Mouse (Mus musculus): ENCODE measurements at regions not wholly inside any gene's neighbourhood (a gene's known extent, or its start where the extent isn't known, plus 50 kb on each side); places are given as distances from the start of the nearest gene placed in this dataset.
"Not testable (repeated sequence)": the region's sequence is repeated elsewhere in the genome, so short reads cannot be mapped to it uniquely, and the experiment has no call there.

DNA sequence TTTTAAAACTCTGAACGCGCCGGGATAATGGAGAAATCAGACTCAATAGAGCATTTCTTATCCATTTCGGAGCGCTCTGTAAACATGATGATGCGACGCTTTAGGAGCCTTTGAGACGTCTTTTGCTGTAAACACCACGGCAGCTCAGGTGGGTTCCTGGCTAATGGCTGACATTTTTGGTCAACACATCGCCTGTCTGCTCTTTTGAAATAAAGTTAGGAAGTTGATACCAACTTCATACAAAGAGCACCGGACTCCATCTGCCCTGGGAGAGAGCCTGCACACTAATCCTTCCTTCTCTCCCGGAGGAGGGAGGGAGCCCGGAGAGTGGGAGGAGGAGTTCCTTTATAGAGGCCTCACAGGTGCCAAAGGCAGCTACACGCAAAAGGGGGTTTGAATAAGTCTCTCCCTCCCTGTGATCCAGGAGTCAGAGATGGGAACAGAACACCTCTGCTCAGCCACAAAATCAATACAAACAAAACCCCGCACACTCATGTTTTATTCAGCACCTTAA, 63.8 kb upstream of the Srsf6 start:
- DNase-seq (ENCODE audit: low read depth, low spot score) = no peak

- no peak for DNase-seq (ENCODE audit: low read depth, low spot score)
These were observed 64.6 kb upstream of the Srsf6 start for GRCm38 (mm10) chr2:162866613-162867314.

- no peak for DNase-seq (ENCODE audit: low read depth, low spot score)
These were observed 66.8 kb upstream of the Srsf6 start for GRCm38 (mm10) chr2:162864571-162864970.

DNA sequence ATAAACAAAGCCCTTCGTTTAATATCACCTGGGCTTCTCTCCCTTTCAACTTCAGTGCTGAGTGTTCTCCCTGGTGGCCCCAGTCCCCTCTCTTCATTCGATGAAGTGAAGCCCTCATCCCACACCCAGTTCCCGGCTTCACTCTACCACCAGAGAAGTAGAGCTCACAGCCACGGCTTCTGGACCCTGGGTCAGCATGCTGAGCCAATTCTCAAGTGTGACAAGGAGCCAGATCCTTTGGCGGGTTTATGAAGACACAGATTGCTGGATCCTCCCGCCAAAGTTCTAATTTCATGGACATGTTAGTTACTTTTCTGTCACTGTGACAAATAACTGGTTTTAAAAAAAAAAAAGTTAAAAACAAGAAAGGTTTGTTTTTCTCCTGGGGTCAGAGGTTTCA, 76.7 kb upstream of the Srsf6 start:
- DNase-seq (ENCODE audit: low read depth, low spot score) = no peak

DNA sequence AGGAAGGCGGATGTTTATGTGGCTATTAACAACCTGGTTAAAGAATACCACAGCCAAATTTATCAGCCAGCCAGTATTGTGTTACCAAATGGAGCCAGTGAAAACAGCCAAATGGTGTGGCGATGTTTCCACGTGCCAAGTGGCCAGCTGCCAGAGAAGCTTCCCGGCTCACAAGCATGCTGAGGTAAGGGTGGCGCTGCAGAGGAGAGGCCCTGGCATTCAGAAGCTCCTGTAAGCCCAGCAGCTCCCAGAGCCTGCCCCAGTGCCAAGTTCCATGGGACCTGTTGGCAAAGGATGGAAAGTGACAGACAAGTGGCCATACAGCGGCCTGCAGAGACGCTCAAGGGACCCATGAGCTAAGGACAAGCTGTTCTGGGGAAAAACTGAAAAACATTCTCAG, 77.8 kb upstream of the Srsf6 start:
- DNase-seq (ENCODE audit: low read depth, low spot score) = no peak

GRCm38 (mm10) chr2:162841761-162842160, 89.6 kb upstream of the Srsf6 start:
- not testable (repeated sequence) for DNase-seq (ENCODE audit: low read depth, low spot score)

- DNase-seq (ENCODE audit: low read depth, low spot score) = no peak
These were observed 93.6 kb upstream of the Srsf6 start for GRCm38 (mm10) chr2:162837776-162838175.

DNA sequence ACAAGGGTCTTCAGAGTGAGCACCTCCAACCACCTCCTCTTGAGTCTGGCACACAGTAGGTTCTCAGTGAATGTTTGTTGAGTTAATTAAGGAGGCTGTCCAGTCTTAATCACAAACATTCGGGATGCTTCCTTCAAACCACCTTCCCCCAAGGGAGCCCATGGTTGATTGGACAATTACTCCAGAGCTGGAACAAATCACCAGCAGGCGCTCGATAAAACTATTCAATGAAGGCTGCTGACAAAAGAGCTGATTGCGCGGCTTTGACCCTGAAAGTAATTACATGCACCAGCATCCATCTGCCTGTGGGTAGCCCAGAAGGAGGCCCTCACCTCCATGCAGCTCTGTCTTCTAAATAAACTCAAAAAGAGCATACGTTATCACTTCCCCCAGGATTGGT, 97.6 kb upstream of the Srsf6 start:
- no peak for DNase-seq (ENCODE audit: low read depth, low spot score)

- DNase-seq (ENCODE audit: low read depth, low spot score) = no peak
These were observed 112.5 kb upstream of the Srsf6 start for GRCm38 (mm10) chr2:162818787-162819186.

- DNase-seq (ENCODE audit: low read depth, low spot score) = peak; percentile 59
These were observed 117.1 kb upstream of the Srsf6 start for GRCm38 (mm10) chr2:162814205-162814604.

DNA sequence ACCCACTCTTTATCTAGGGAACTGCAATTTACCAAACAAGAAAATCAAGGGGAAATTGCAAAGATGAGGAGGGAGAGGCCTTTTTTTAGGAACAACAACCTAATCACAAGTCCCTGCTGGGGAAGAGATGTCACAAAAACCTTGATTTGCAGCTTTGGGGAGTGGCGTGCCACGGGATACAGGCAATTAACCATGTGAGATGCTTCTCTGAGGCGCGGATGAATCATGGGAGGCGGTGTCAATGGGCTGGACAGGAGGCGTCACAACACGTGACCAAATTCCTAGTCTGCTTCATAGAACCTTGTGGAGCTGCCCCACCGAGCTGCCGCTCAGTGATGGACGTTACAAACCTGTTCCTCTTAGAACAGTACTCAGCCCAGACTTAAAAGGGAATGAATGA, 123.6 kb upstream of the Srsf6 start:
- peak; percentile 45 for DNase-seq (ENCODE audit: low read depth, low spot score)

DNA sequence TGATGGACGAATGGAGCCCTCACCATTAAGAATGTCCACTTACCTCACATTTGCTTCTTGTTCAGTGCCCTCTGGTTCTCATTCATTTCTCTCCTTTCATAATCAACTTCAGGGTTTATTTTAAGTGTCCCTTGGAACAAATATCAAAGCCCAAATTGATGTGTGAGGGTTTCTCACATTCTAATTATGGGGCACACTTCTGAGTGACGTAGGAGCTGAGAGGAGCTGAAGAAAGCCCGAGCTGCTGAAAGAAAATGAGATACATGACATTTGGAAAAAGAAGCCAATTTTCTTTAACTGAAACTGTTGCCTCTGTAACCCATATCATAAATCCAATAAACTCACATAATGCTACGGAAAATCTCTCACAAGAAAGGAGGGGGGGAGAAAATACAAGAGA, 134.8 kb upstream of the Srsf6 start:
- no peak for DNase-seq (ENCODE audit: low read depth, low spot score)

- DNase-seq (ENCODE audit: low read depth, low spot score) = no peak
These were observed 133.3 kb upstream of the Ptprt start for GRCm38 (mm10) chr2:162794285-162794684.

DNA sequence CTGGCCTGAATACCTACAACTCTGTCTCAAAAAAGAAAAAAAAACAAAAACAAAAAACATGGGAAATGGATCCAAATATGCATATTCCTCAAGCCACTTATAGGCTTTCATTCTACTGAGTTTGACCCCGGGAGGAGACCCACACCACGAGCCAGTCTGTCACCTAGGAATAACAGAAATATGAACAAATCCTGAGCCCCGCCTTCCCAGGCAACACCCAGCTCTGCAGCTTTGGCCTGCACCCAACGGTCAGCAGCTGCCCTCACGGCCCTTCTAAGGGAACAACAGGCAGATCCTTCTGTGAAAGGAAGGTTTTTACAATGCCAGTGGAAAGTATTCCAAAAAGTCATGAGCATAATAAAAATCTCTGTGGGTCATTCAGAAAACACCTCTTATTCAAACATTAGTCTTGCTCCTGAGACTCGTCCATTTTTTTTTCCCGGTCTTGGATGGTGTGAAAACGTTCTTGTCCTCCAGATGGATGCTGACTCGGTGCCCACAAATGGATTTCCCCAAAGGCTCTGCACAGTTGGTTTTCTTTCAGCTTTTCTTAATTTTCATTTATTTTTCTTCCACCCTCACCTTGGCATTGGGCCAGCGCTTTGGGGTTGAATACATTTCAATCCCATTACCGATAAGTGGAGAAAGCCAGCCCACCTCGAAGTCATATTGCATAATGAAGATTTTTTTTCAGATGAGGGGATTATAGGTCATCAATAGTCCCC, 130.6 kb upstream of the Ptprt start:
- DNase-seq (ENCODE audit: low read depth, low spot score) = no peak

- DNase-seq (ENCODE audit: low read depth, low spot score) = no peak
These were observed 123.3 kb upstream of the Ptprt start for GRCm38 (mm10) chr2:162784176-162784813.

DNA sequence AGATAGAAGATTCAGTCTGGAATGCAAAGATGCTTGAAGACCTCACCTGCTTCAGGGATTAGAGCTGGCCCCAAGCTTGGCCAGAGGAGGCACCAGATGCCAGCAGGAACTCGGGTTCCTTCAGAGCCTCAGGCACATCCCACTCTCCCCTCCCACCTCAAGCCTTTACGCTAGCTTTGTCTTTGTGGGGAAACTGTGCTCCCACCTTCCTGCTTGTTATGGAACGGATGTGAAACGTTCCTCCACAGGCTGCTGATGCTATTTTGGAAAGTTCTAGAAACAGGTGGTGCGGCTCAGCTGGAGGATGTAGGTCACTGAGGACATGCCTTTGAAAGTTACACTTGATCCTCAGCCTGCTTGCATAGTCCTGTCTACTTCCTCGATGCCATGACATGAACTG, 120.7 kb upstream of the Ptprt start:
- DNase-seq (ENCODE audit: low read depth, low spot score) = no peak

- no peak for DNase-seq (ENCODE audit: low read depth, low spot score)
These were observed 115.6 kb upstream of the Ptprt start for GRCm38 (mm10) chr2:162776542-162776941.

DNA sequence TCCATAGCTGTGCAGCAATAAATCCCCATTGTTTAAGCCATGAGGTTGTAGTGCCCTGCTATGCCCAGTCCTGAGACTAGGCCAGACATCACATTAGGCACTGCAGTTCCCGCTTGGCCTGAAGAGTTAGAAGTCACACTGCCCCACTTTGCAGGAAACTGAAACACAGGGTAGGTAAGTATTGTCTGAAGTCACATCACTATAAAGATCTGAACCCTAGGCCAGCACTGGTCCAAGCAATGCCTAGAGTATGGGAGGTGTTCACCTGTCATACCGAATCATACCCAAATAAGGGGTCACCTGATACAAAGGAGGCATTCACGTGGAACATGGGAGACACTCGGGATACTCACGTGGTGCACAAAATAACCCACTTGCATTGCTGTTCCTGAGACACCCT, 111.6 kb upstream of the Ptprt start:
- no peak for DNase-seq (ENCODE audit: low read depth, low spot score)

GRCm38 (mm10) chr2:162769711-162770428, 108.9 kb upstream of the Ptprt start:
- DNase-seq (ENCODE audit: low read depth, low spot score) = no peak

DNA sequence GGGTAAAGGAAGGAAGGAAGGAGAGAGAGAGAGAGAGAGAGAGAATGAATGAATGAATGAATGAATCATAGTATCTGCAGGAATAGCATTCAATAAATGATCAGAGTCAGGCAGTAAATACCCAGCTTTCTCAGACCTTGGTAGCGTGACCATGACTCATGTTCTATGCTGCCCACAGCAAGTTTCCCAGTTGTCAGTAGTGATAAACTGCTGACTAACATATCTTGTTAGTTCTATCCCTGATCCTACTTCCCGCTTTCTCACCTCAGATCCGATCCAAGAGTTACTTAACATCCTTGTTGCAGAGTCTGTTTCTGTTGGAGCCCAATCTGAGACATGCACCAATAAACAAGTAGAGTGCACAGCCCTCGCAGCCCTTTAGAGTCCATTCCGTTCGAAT, 103.1 kb upstream of the Ptprt start:
- no peak for DNase-seq (ENCODE audit: low read depth, low spot score)

DNA sequence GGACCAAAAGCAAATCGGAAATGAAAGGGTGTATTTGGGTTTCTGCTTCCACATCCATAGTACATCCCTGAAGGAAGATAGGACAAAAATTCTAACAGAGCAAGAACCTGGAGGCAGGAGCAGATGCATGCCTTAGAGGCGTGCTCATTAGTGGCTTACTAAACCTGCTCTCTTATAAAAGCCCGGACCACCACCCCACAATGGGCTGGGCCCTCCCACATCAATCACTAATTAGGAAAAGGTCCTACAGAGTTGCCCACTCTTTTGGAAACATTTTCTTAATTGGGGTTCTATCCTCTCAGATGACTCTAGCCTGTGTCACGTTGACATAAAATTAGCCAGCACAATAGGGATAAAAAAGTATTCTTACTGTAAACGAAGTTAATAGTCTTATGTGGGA, 79.6 kb upstream of the Ptprt start:
- no peak for DNase-seq (ENCODE audit: low read depth, low spot score)

DNA sequence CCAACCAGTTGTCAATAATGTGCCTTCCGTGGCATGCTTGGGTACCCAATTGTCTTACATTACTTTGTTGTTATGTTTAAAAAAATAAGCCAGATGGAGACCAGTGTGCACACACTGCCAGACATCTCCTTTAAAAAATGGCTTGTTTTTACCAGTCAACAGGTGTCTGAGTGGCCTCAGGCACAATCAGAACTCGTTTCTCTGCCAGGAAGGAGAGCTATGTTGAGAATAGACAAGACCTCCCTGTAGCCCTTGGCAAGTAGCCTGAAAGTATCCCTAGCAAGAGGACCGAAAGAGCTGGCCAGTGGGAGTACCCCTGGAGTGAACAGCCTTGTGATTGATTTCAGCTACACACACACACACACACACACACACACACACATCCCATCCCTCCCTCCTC, 74.8 kb upstream of the Ptprt start:
- DNase-seq (ENCODE audit: low read depth, low spot score) = no peak

Measured in ZHBTc4 (cell line).